Mouse (Mus musculus) skeletal muscle tissue, adult 2 months (tissue): Measurements from ENCODE around the gene Fam69a.

Experiments
- DNase-seq: peaks from one replicate; pipeline ENCODE4 v3.0.0-alpha.2; 2012; ENCODE audit warnings: low read depth, low spot score

Gene Fam69a

DNA sequence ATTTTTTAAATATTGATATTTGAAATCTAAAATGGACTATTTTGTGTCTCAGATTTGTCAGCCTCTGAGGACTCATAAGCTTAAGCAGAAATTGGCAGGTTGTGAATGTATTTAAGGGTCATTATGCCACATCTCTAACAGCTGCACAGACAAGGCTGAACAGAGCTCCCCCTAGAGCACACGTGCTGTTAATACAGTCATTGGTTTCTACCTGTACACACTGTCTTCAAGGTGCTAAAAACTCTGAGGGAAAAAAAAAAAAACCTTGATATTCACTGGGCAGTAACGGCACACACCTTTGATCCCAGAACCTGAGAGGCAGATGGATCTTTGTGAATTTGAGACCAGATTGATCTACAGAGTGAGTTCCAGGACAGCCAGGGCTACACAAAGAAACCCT is 127.9 kb downstream of the Fam69a start:
- DNase-seq = no peak
